Mouse (Mus musculus) B cell, adult 2 months (primary cell): Measurements from ENCODE around the gene Shf.

Source experiments
- DNase-seq, 2 experiments: peaks; one replicate each; pipeline ENCODE4 v3.0.0; 2022

Gene Shf

DNA sequence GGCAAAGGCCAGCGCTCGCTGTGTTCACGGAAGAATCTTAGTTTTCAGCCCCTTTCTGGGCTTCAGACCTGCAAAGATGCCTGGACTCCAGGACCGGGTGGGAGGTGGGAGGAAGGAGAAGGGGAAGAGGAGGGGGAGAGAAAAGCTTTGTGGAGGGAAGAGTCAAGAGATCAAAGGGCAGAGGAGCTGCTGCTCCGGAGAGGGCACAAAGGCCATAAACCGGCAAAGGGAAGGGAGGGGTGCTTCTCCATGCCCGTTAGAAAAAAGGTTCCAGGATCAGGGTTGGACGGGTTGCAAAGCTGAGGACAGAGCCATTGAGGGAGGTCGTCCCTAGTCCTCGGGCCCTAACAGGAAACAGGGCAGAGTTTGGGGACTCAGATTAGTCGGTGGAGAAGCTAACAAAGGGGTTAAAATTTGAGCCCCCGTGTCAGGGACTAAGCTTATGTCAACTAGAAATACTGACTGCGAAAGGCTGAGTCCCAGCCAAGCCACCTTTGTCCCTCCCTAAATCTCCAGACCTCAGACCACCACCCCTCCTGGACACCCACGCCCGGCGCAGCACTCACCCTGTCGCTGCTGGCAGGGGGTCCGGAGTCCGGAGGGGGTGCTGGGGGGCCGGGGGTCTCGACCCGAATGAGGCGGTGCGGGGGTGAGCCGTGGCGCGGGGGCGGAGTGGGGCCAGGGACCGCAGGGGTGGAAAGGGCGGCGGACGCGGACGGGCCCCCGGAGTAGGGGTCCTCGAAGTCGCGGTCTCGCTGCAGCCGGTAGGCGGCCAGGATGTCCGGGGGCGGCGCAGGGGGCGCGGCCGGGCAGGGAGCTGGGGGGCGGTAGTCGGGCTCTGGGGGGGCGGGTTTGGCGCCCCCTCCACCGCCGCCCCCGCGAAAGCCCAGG is 636 bp downstream of the Shf start:
- DNase-seq, result peak; percentile 27 to 34

DNA sequence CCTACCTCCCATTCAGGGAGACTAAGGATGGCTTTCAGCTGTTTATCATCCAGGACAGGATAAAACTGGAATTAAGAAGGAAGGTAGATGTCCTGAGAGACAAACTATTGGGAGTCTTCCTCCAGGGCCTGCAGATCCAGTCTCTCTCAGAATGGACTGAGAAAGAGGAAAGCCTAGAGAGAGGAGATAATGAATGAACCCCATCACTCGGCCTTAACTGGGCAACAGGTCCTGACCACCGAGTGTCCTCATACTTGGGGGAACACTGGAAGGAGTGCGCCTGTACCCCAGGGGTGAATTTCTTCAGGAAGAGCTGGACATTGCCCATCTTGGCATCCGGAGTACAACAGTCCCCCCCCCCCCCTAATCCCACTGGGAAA is 1.3 kb downstream of the Shf start:
- no peak for DNase-seq

DNA sequence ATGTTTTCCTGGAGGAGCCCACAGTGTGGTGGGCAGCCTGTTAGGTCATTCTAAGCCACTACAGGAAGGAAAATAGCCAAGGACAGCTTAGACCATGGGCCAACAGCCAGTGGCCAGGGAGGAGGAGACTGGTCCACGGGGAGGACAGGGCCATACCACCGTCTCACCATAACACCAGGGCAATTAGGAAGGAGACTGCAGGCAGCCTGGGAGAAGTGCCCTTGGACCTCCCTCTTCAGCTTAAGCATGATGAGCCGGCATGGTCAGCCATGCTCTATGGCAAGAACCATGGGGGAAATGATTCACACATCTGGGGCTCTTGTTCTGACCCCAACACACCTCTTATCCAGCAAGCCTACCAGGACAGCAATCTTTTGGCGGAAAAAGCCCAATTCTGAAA is 1.8 kb downstream of the Shf start:
- DNase-seq, result no peak

DNA sequence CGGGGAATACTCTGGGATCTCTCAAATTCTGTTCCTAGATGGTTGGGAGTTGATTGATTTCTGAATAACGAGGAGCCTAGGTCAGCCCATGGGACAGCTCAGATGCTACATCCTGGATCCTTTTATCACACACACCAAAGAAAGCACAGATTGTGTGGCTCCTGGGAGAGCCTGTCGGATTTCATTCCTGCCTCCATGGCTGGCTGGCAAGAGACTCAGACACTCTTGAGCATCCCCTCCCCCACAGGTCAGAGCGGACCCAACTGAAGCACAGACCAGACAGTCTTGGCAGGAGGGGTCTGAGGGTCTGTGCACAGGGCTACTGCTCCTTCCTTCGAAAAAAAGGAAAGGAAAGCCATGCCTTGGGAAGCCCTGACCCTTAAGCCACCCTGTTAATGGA is 2.3 kb downstream of the Shf start:
- no peak for DNase-seq

DNA sequence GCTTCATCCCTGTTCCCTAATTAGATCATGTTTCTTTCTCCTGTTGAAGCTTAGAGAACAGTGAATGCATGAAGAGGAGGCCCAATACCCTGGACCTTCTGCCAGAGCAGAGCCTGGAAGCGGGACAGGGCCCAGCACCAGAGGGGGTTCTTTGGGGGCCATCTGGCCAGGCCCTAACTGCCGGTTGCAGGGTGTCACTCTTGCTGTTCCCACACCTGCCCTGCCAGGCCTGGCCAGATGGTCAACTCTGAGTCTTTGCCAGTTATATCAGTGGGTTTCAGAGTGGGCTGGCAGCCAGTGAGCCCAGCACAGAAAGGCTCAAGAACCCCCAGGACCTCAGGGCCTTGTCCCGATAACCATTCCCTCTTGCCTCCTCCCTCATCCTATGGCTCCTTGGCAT is 2.9 kb downstream of the Shf start:
- DNase-seq, result no peak

DNA sequence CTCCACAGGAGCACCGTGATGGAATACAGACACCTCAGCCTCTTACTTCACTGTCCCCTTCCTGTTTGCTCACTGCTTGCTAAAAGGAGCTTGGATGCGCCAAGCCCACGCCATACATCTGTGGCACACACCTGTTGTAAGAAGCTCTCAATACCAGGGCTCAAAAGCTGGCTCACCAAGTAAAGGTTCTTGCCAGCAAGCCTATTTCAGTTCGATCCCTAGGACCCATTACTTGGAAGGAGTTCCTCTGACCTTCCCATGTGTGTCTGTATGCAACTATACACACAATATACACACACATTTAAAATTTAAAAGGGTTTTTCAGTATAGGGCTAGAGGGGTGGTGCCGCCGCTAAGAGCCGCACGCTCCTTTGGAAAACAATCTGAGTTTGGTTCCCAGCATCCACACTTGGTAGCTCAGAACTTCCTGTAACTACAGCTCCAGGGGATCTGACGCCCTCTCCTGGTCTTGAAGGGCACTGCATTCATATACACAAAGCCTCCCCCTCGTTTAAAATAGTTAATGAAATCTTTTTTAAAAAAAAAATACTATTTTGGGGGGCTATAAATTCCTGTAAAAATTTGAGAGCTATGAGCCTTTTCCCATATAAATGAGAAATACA is 3.6 kb downstream of the Shf start:
- DNase-seq, result peak in 1 of 2 experiments; percentile 43

DNA sequence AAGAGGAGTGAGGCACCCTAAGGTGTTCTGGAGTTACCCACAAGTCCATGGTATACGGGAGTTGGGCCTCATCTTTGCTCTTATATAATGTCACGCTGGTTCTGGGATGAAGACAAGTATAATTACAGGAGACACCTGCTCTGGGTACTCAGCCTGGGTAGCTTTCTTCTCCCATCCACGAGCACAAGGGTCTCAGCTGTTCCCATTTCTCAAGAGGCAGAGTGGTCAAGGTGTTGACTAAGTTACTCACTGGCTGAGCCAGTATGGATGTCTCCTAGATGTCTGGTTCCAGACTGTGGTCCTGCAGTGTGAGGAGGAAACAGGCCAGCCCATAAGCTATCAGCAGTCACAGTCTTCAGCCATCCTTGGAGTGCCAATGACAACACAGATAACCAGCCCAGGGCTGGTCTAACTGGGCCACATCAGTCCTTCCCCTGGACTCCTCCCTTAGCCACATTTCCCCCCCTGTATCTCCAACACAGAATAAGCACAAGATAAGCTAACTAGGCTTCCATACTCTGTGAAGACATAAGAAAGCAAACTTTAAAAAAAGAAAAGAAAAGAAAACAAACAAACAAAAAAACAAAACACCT is 4.5 kb downstream of the Shf start:
- DNase-seq, result no peak

DNA sequence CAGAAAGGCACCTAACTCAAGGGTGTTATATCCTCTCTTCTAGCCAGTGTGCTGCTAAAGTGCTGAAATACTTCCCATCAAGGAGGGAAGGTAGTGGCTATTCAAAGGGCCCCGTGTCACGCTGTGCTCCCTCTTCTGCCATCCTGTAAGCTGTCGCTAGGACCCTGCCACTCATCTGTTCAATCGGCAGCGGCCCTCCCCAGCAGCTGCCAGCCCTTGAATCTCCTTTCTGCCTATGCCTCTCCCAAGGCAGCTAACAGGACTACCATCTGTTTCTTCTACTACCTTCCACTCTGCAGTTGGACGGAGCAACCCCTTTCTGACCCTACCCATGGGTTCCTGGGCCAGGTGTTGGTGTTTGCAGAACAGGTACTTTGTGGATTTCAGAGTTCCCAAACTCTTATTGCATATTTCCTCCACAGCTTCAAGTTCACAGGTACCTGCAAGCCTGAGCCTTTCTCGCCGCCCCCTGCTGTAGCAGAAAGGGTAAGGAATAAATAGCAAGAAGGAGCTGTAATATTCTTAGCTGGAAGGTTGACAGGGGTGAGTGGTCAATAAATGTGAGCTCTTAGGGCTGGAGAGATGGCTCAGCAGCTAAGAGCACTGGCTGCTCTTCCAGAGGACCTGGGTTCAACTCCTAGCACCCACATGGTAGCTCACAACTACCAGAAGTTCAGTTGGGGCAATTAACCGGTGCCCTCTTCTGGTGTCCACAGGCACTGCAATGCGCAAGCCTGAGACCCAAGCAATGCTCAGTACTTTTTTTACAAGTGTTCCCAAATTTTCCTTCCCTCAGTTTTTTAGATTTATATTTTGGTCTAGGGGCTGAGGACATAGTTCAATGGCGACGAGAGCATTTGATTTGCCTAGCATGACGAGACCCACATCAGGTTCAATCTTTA is 6.1 kb downstream of the Shf start:
- no peak for DNase-seq

DNA sequence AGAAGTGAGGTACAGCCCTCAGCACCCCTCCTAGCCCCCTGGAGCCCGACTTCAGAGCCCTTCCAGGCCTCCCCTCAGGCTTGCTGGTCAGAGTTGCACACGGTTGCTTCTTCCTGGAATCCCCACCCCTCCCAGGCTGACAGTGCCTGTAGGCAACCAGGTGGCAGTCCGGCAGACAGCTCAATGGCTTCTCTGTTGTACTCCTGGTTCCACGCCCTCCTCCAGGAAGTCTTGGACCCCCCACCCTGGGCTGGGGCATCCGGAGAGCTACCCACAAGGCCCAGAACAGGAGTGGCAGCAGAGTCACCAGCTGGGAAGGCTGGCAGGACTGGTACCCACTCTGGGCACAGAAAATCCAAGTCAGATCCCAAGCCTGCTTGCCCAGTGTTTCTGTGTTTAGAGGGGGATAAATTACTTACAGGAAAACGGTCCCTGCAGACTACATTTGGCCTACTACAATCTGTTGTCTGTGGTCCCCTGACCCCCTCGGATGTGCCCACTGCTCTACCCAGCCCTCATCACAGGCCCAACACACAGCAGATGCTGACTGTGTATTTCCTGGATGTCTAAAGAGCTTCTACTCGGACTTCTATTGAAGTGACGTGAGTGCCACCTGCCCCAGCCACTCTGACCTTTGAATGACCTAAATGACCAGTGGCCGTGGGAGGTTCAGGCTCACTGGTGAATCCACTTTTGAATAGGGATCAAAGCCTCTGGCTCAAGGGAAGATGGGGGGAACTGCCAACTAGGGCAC is 6.9 kb downstream of the Shf start:
- no peak for DNase-seq

DNA sequence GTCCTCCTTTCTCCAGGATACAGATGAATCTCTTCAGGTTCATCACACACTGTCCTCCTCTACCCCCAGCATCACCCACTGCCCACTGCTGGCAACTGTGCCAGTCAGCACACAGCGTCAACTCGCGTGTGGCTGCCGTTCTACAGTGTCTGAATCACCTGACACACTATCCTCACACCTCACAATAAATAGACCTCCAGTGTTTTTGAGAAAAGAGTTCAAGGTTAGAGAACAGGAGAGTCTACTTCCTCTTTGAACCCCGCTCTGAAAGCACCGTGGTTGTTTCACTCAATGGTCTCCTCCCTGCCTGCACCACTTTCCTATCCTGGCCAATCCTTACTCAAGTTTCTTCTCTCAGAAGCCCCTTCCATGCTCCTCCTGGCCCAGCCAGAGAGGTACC is 7.8 kb downstream of the Shf start:
- peak; percentile 23 to 40 for DNase-seq

DNA sequence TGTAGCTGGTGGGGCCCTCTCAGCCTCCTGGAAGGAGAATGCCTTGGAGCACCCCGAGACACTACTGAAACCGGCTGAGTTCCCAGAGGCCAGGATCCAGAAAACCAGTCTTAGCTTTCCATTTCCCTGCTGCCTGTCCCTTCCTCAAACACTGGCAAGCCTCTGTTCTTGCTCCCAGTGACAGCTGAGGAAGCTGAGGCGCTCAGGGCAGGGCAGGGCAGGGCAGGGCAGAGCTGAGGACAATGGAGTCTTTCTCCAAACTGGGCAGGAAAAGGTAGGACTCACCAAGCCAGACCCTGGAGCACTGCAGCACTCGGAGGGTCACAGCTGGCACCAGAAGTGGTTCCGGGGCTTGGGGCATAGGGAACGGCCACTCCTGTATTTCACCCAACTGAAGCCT is 8.7 kb downstream of the Shf start:
- DNase-seq, result no peak

DNA sequence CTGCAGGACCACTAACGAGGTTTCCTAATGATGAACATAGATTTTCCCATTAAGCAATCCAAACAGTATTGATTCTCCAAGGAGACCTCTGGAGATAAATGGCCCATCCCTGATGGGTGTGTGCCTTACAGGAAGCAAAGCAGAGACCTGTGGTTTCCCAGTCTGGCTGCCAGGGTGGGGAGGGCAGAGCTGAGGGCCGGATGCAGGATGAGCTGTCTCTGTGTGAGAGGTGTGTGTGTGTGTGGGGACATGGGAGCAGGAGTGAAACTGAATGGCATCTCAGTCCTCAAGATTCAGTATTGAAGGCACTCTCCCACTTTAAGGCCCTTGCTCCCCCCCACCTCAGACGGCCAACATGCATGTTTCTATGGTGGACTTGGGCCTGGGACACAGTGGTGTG is 12.8 kb downstream of the Shf start:
- DNase-seq, result no peak

DNA sequence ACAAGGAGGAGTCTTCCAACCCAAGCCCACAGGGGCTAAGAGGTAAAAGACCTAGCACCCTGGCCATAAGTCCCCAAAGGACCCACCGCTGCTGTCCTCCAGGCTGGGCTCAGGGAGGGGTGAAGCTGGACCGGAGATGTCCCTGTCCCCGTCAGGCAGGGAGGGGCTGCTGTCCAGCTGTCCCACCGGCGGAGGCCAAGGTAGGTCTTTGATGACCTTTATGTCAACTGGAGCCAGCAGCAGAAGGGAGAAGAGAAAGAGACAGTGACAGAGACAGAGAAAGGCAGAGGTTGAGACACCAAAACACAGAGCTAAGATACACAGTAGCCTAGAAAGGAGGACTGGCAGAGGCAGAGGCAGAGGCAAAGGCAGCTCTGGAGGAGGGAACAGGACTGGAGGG is 13.6 kb downstream of the Shf start:
- no peak for DNase-seq

DNA sequence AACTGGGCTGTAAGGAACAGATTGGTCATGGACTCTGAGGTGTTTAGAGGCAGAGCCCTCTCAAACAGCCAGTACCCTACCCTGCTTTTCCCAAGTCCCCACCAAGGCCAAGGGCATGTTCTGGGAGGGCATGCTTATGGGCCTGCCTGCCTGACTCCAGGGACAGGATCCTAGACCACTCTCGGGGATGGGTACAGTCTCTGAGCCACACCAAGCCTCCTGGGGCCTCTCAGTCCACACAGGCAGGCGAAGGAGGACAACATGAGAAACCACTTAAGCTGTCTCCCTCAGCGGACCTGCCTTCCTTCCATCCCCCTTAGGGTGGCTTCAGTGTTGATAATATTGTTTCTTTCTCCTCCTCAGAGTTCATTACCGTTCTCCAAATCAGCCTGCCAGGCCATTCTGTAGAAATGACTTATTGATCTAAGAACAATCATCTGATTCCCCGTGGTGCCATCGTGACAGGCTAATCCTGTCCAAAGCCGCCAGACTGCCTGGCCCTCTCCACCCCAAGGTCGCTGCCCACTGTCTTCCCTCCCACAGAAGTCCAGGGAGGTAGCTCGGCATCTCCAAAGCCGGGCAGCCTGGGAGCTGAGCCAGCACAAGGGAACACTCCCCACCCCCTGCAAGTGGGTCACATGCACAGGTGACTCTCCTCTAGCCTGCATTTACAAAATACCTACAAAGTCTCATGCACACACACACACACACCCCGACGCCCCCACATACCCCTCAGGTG is 14.6 kb downstream of the Shf start:
- DNase-seq, result no peak

DNA sequence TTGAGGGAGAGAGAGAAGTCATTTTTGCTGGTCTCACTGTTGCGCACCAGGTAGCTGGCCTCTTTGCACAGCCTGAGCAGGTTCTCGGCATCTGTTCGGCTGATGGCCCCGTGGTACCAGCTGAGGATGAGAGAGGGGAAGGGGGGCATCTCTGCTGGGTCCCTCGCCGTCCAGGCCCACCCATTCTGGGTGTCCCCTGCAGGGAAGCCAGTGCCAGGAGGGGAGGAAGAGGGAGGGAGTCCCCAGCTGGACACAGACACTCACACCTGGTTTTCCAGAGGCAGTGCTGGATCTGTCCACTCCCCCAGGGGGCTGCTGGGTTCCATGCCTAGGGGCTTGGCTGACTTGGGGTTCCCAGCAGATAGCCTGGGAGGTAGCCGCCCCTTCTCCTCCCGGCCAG is 15.2 kb downstream of the Shf start:
- DNase-seq, result no peak

DNA sequence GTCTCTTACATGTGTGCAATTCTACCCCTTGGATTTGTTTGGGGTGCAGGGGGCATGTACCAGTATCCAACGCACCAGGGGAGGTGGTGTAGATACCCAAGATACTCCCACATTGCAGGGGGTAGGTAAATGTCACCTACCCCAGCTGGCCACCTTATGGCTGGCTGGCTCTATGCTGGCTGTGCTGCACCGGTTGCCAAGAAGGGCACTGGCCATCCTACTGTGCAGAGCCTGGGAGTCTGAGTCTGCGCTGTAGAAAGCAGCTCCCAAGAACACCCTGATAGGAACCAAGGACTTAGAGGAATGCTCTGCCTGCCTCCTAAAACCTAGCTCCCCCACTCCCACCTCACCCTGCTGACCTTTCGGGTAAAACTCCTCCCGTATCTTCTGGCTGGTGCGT is 16.0 kb downstream of the Shf start:
- no peak for DNase-seq

DNA sequence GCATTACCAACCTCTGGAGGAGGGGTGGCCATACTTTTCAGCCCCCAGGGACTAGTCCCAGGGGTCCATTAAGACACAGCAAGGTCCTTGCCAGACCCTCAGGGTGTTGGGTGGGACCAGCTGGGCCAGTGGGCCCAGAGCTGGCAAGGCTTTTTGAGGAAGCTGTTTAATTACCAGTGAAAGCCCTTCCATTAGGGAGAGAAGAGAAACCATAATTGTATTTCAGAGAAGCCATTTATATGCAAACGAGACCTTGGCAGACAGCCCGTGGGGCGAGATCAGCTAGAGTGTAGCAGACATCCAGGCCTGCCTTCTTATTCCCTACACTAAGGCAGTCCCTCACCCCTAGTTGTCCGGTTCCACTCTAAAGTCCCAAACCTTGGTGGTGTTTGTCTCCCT is 17.0 kb downstream of the Shf start:
- DNase-seq, result no peak

DNA sequence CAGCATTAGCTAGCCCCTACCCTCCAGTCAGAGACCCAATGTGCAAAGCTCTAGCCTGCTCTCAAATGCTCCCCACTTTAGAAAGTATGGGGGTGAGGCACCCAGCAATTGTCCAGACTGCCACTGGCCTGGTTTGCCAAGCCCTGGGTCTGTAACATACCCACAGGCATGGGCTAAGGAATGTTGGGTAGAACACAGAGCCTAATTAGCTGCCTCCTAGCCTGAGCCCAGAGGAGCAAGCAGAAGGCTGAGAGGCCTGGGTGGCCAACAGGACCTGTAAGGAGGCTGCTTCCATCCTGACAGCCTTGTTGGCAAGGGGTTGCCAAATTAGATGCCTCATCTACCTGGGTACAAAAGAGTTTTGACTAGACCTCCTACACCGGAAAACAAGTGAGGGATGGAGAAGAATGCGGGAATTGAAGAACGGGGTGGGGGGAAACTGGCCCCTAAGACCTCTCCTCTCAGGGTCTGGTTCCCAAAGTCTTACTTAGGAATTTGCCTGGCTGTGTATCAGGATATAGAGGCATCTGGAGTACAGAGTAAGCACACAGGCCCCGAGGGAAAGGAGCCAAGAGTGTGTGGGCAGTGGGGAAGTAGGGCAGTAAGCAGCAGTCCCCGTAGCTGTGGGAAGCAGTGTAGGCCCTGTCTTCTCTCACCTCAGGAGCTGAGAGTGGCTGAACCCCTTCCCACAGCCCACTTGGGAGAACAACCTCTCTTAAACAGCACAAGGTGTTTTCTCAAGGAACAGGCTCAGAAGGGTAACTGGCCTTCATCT is 17.6 kb downstream of the Shf start:
- DNase-seq, result no peak

DNA sequence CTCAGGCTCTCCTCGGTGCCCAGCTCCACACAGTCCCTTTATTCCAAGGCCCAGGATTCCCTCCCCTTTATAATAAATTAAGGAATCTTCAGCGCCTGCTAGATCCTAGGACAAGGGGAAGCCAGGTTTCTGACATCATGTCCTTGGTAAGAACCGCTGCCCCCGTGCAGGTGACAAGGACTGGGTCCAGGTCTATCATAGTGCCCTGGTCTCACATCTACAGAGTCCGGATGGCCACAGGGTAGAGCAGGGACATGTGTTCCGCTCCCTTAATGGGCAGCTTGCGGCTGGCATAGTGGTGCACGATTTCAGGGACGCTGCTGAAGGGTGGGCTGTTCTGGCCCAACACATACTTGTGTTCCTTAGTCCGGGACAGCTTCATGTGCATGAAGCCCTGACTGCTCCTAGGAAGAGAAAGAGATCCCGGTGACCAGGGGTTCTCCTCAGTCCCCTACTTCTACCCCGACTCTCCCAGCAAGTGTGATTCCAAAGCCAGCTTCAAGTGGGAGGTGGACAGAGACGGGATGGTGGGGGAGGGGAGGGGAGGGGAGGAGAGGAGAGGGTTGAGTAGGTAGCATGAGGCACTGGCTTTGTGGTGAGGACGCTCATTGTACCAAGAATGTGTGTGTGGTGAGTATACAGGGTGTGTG is 19.7 kb downstream of the Shf start:
- peak; percentile 28 to 35 for DNase-seq

DNA sequence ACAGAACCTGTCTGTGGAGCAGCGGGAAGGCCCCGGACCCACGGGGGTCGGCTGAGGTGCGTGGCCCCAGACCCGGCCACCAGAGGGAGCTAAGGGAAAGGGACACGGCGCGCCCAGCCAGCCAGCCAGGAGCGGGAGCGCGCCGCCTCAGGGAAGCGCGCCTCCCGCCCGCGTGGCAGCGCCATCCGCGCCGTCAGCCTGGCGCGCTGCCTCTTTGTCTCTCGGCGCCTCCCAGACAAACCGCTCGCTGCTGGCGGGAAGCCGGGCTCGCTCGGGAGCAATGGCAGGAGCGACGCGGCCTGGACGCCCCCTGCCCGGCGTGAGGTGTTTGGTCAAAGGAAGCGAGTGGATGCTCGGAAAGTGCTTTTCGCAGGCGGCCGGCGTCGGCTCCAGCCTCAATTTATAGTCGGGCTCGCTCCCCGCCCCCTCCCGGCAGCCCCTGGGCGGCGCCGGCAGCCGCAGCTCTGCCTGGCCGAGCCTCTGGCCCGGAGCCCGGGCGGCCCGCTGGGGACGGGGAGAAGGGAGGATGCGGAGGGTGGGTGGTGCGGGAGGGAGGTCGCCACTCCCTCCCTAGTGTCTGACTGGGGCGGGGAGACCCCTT is 20.3 kb downstream of the Shf start:
- DNase-seq, result peak; percentile 86 to 87
